Mouse (Mus musculus) cerebellum, adult 9-10 months (tissue): ENCODE results near the gene Gimap8.
A peak's percentile ranks its signal among the peaks of the same experiment; 100 is the strongest.
"Not testable (repeated sequence)": the region's sequence is repeated elsewhere in the genome, so short reads cannot be mapped to it uniquely, and the experiment has no call there.

Experiments
- DNase-seq: peaks from one replicate; pipeline ENCODE4 v3.0.0; 2022

The Gimap8 gene

GRCm38 (mm10) chr6:48646995-48647394, at the start of gene Gimap8:
TSS of gene Gimap8 (plus strand) at chr6:48647234.
- DNase-seq: no peak

- DNase-seq: no peak
These were observed 46.4 kb upstream of the Gimap8 start for GRCm38 (mm10) chr6:48600594-48600993.

- peak; percentile 97 for DNase-seq
These were observed 45.6 kb upstream of the Gimap8 start, which contains the start of gene Zfp775 for GRCm38 (mm10) chr6:48601271-48602079. TSS of gene Zfp775 (plus strand) at chr6:48602063.

- DNase-seq: no peak
These were observed 44.8 kb upstream of the Gimap8 start for GRCm38 (mm10) chr6:48602080-48602741.

- no peak for DNase-seq
These were observed 38.9 kb upstream of the Gimap8 start for GRCm38 (mm10) chr6:48608124-48608523.

GRCm38 (mm10) chr6:48609512-48609911, 37.5 kb upstream of the Gimap8 start:
- DNase-seq: peak; percentile 54

- no peak for DNase-seq
These were observed 36.4 kb upstream of the Gimap8 start for GRCm38 (mm10) chr6:48610657-48611056.

- DNase-seq: no peak
These were observed 33.6 kb upstream of the Gimap8 start for GRCm38 (mm10) chr6:48613464-48613863.

GRCm38 (mm10) chr6:48614756-48615155, 32.3 kb upstream of the Gimap8 start:
- no peak for DNase-seq

- no peak for DNase-seq
These were observed 27.0 kb upstream of the Gimap8 start for GRCm38 (mm10) chr6:48620031-48620430.

GRCm38 (mm10) chr6:48622186-48622843, 24.7 kb upstream of the Gimap8 start:
- not testable (repeated sequence) for DNase-seq

- no peak for DNase-seq
These were observed 23.6 kb upstream of the Gimap8 start for GRCm38 (mm10) chr6:48623460-48623859.

- DNase-seq: no peak
These were observed 20.6 kb upstream of the Gimap8 start, which contains the start of gene AI854703 for GRCm38 (mm10) chr6:48626464-48626863. TSS of gene AI854703 (plus strand) at chr6:48626764.

GRCm38 (mm10) chr6:48626984-48627383, 20.1 kb upstream of the Gimap8 start:
- peak; percentile 69 for DNase-seq

GRCm38 (mm10) chr6:48627511-48627924, 19.5 kb upstream of the Gimap8 start:
- DNase-seq: peak; percentile 57

GRCm38 (mm10) chr6:48628377-48628776, 18.7 kb upstream of the Gimap8 start:
- no peak for DNase-seq

- peak; percentile 60 for DNase-seq
These were observed 18.0 kb upstream of the Gimap8 start for GRCm38 (mm10) chr6:48628808-48629660.

GRCm38 (mm10) chr6:48629661-48630034, 17.4 kb upstream of the Gimap8 start:
- peak; percentile 48 for DNase-seq

- DNase-seq: no peak
These were observed 16.2 kb upstream of the Gimap8 start for GRCm38 (mm10) chr6:48630831-48631230.

- no peak for DNase-seq
These were observed 11.9 kb upstream of the Gimap8 start for GRCm38 (mm10) chr6:48635105-48635504.

- no peak for DNase-seq
These were observed 10.5 kb upstream of the Gimap8 start for GRCm38 (mm10) chr6:48636515-48636914.

- no peak for DNase-seq
These were observed 9.1 kb upstream of the Gimap8 start for GRCm38 (mm10) chr6:48637811-48638500.
